Mouse (Mus musculus): ENCODE data around the gene Ankrd16. TPM values are rescaled to one million over a fixed set of nuclear protein-coding genes. Genes with fewer than 3 reads are reported as not detected.

Ankrd16 gene
- 31.7 and 41.4 TPM in 2 replicates for polyA plus RNA-seq (2014; fragmentation: Nextera tagmentation; extraction: Ambion mirVana)

GRCm38 (mm10) chr2:11777091-11778068, at the start of gene Ankrd16, which contains the start of gene Fbh1:
Gene Ankrd16, plus strand, starts transcription at chr2:11777876.
Gene Fbh1, minus strand, starts transcription at chr2:11777582.
- ATAC-seq (ENCODE audit: low FRiP score, low TSS enrichment): peak; percentile 96
- H3K27me3 ChIP-seq (ENCODE audit: control insufficient read depth, insufficient read depth, low read length): no peaks in the 10 kb centered on the region
- peak; percentile 100 for DNase-seq
- peaks cover 22% of the 10 kb centered on the region for H3K36me3 ChIP-seq (ENCODE audit: control insufficient read depth, insufficient read depth, low read length)
- H3K9ac ChIP-seq (replicated peaks; ENCODE audit: low read length): peak within 1 kb of the TSS; percentile 79
- peak within 1 kb of the TSS; percentile 87 for H3K4me2 ChIP-seq (ENCODE audit: low read length)
- under 1% methylated on average over 73 of the region's 73 CpGs for WGBS
- H3K9me3 ChIP-seq (ENCODE audit: control insufficient read depth, low read length): no peaks in the 10 kb centered on the region
- H3K4me1 ChIP-seq (ENCODE audit: control insufficient read depth, insufficient read depth, low read length): peaks cover 25% of the 10 kb centered on the region
- peak within 1 kb of the TSS; percentile 93 for H3K27ac ChIP-seq (replicated peaks; ENCODE audit: low read depth, low read length)
- peak within 1 kb of the TSS; percentile 82 for H3K4me3 ChIP-seq (replicated peaks; ENCODE audit: low read depth, low read length)

GRCm38 (mm10) chr2:11729091-11729490, 48.6 kb upstream of the Ankrd16 start:
- H3K4me2 ChIP-seq (ENCODE audit: low read length): no peak overlapping the region
- DNase-seq (no peak), ATAC-seq (ENCODE audit: low FRiP score, low TSS enrichment) (no peak)
- H3K4me3 ChIP-seq (replicated peaks; ENCODE audit: low read depth, low read length): no peak overlapping the region
- no peaks in the 10 kb centered on the region for H3K27me3 ChIP-seq (ENCODE audit: control insufficient read depth, insufficient read depth, low read length)
- H3K9ac ChIP-seq (replicated peaks; ENCODE audit: low read length): no peak overlapping the region
- 72% methylated on average over 3 of the region's 3 CpGs for WGBS
- H3K4me1 ChIP-seq (ENCODE audit: control insufficient read depth, insufficient read depth, low read length): no peaks in the 10 kb centered on the region
- H3K36me3 ChIP-seq (ENCODE audit: control insufficient read depth, insufficient read depth, low read length): no peaks in the 10 kb centered on the region
- no peaks in the 10 kb centered on the region for H3K9me3 ChIP-seq (ENCODE audit: control insufficient read depth, low read length)
- no peak overlapping the region for H3K27ac ChIP-seq (replicated peaks; ENCODE audit: low read depth, low read length)

GRCm38 (mm10) chr2:11732978-11733377, 44.7 kb upstream of the Ankrd16 start:
- no peaks in the 10 kb centered on the region for H3K27me3 ChIP-seq (ENCODE audit: control insufficient read depth, insufficient read depth, low read length)
- H3K4me1 ChIP-seq (ENCODE audit: control insufficient read depth, insufficient read depth, low read length): no peaks in the 10 kb centered on the region
- ATAC-seq (ENCODE audit: low FRiP score, low TSS enrichment) (no peak), DNase-seq (no peak)
- no peak overlapping the region for H3K4me3 ChIP-seq (replicated peaks; ENCODE audit: low read depth, low read length)
- H3K9ac ChIP-seq (replicated peaks; ENCODE audit: low read length): no peak overlapping the region
- peaks cover 2% of the 10 kb centered on the region; the same call in 1 of the 2 replicates for H3K36me3 ChIP-seq (ENCODE audit: control insufficient read depth, insufficient read depth, low read length)
- no peaks in the 10 kb centered on the region for H3K9me3 ChIP-seq (ENCODE audit: control insufficient read depth, low read length)
- no peak overlapping the region for H3K4me2 ChIP-seq (ENCODE audit: low read length)
- WGBS: 59% methylated on average over 5 of the region's 5 CpGs
- H3K27ac ChIP-seq (replicated peaks; ENCODE audit: low read depth, low read length): no peak overlapping the region

DNA sequence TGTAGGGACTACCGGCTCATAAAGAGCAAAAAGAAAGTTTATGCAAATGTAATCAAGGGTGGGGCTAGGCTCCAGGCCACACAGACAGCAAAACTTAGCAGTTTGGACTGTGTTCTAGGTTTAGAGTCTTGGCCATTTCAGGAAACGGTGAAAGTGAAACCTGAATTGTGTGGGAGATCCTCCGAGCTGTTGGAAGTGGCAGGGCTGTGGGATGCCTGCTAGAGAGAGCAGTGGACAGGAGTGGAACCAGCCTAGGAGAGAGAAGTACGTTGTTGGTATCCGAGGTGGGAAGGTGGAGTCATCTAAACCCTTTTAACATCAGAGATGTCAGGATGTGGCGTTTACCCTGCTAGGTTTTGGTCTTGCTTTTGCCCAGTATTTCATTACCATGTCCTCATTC, 41.8 kb upstream of the Ankrd16 start:
- H3K27ac ChIP-seq (replicated peaks; ENCODE audit: low read depth, low read length): no peak overlapping the region
- no peaks in the 10 kb centered on the region for H3K9me3 ChIP-seq (ENCODE audit: control insufficient read depth, low read length)
- no peak overlapping the region for H3K4me3 ChIP-seq (replicated peaks; ENCODE audit: low read depth, low read length)
- H3K36me3 ChIP-seq (ENCODE audit: control insufficient read depth, insufficient read depth, low read length): peaks cover 19% of the 10 kb centered on the region
- ATAC-seq (ENCODE audit: low FRiP score, low TSS enrichment) (no peak), DNase-seq (no peak)
- no peak overlapping the region for H3K4me2 ChIP-seq (ENCODE audit: low read length)
- WGBS: 95% methylated on average over 6 of the region's 6 CpGs
- H3K27me3 ChIP-seq (ENCODE audit: control insufficient read depth, insufficient read depth, low read length): no peaks in the 10 kb centered on the region
- H3K9ac ChIP-seq (replicated peaks; ENCODE audit: low read length): no peak overlapping the region
- H3K4me1 ChIP-seq (ENCODE audit: control insufficient read depth, insufficient read depth, low read length): no peaks in the 10 kb centered on the region

- H3K36me3 ChIP-seq (ENCODE audit: control insufficient read depth, insufficient read depth, low read length): peaks cover 49% of the 10 kb centered on the region
- 88% methylated on average over 3 of the region's 3 CpGs for WGBS
These were observed 38.9 kb upstream of the Ankrd16 start for GRCm38 (mm10) chr2:11738794-11739193.

DNA sequence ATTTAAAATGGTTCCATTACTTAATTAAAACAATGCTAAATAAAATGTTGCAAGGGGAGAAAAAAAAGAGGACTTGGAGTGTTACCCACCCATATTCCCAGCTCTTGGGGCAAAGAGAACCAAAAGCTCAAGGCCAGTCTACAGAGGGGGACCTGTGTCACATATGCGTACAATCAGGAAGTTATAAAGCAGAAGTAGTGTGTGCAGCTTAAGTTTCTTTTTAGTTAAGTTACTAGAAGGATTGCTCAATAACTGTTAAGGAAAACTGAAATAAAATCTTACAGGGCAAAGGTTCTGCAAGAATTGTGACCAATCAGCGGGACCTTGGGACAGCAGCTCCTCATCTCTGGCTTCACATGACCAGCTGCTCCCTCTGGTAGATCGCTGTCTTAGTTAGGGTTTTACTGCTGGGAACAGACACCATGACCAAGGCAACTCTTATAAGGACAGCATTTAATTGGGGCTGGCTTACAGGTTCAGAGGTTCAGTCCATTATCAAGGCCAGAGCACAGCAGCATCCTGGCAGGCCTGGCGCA, 38.1 kb upstream of the Ankrd16 start:
- no peak for DNase-seq
- 97% methylated on average over 4 of the region's 4 CpGs for WGBS
- H3K36me3 ChIP-seq (ENCODE audit: control insufficient read depth, insufficient read depth, low read length): peaks cover 52% of the 10 kb centered on the region

More at GRCm38 (mm10) chr2:11738794-11739193, 38.9 kb upstream of the Ankrd16 start:
- DNase-seq (no peak), ATAC-seq (ENCODE audit: low FRiP score, low TSS enrichment) (no peak)
- no peaks in the 10 kb centered on the region for H3K27me3 ChIP-seq (ENCODE audit: control insufficient read depth, insufficient read depth, low read length)
- no peak overlapping the region for H3K27ac ChIP-seq (replicated peaks; ENCODE audit: low read depth, low read length)
- H3K4me1 ChIP-seq (ENCODE audit: control insufficient read depth, insufficient read depth, low read length): no peaks in the 10 kb centered on the region
- no peak overlapping the region for H3K9ac ChIP-seq (replicated peaks; ENCODE audit: low read length)
- H3K9me3 ChIP-seq (ENCODE audit: control insufficient read depth, low read length): no peaks in the 10 kb centered on the region
- no peak overlapping the region for H3K4me3 ChIP-seq (replicated peaks; ENCODE audit: low read depth, low read length)
- H3K4me2 ChIP-seq (ENCODE audit: low read length): no peak overlapping the region

DNA sequence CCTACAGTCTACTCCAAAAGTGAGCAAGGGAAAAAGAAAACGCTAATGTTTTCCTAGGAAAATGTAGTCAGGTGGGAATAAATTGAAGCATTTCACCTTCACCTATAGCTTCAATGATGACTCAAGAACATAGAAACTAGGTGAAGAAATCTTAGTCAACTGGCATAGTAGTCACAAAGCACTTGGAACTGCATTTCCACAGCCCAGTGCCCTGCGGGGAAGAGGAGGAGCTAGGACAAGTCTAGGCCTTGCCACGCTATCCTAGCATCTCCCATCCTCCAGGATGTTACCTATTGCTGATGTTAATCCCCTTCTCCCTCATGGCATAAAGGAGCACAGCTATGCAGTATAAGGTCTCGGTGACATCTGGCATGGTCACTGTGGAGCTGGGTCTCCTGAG, 15.1 kb upstream of the Ankrd16 start:
- Histone ChIP-seq H3K4me1 (ENCODE audit: control insufficient read depth, insufficient read depth, low read length) (no peaks in the 10 kb centered on the region), H3K9ac (replicated peaks; ENCODE audit: low read length) (no peak overlapping the region), H3K4me2 (ENCODE audit: low read length) (no peak overlapping the region), H3K9me3 (ENCODE audit: control insufficient read depth, low read length) (no peaks in the 10 kb centered on the region), H3K27me3 (ENCODE audit: control insufficient read depth, insufficient read depth, low read length) (no peaks in the 10 kb centered on the region), H3K27ac (replicated peaks; ENCODE audit: low read depth, low read length) (no peak overlapping the region), H3K4me3 (replicated peaks; ENCODE audit: low read depth, low read length) (no peak overlapping the region), H3K36me3 (ENCODE audit: control insufficient read depth, insufficient read depth, low read length) (peaks cover 99% of the 10 kb centered on the region)
- no peak for ATAC-seq (ENCODE audit: low FRiP score, low TSS enrichment)
- no peak for DNase-seq
- 97% methylated on average over 4 of the region's 4 CpGs for WGBS

More for the DNA sequence above, 38.1 kb upstream of the Ankrd16 start:
- Histone ChIP-seq H3K9ac (replicated peaks; ENCODE audit: low read length) (no peak overlapping the region), H3K4me2 (ENCODE audit: low read length) (no peak overlapping the region), H3K4me3 (replicated peaks; ENCODE audit: low read depth, low read length) (no peak overlapping the region), H3K27ac (replicated peaks; ENCODE audit: low read depth, low read length) (no peak overlapping the region), H3K4me1 (ENCODE audit: control insufficient read depth, insufficient read depth, low read length) (no peaks in the 10 kb centered on the region), H3K27me3 (ENCODE audit: control insufficient read depth, insufficient read depth, low read length) (no peaks in the 10 kb centered on the region), H3K9me3 (ENCODE audit: control insufficient read depth, low read length) (no peaks in the 10 kb centered on the region)
- no peak for ATAC-seq (ENCODE audit: low FRiP score, low TSS enrichment)

DNA sequence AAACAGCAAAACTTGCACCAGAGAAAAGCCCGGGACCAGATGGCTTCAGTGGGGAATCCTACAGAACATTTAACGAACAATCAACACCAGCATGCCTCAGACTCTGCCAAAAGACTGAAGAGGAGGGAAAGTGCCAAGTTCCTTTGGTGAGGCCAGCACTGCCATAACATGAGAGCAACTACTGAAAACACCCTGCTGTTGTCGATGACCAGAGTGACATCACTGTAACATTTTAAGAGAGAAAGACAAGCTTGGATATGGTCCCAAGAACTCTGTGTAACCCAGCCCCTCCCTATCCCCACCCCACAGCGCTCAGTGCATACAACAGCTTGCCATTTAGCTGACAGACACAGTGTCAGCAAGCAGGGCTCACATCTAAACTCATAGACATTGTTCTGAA, 12.0 kb upstream of the Ankrd16 start:
- no peak overlapping the region for H3K4me2 ChIP-seq (ENCODE audit: low read length)
- H3K27ac ChIP-seq (replicated peaks; ENCODE audit: low read depth, low read length): no peak overlapping the region
- 91% methylated on average over 4 of the region's 4 CpGs for WGBS
- no peaks in the 10 kb centered on the region for H3K27me3 ChIP-seq (ENCODE audit: control insufficient read depth, insufficient read depth, low read length)
- ATAC-seq (ENCODE audit: low FRiP score, low TSS enrichment): no peak
- DNase-seq: no peak
- no peak overlapping the region for H3K4me3 ChIP-seq (replicated peaks; ENCODE audit: low read depth, low read length)
- H3K9ac ChIP-seq (replicated peaks; ENCODE audit: low read length): no peak overlapping the region
- H3K9me3 ChIP-seq (ENCODE audit: control insufficient read depth, low read length): no peaks in the 10 kb centered on the region
- H3K4me1 ChIP-seq (ENCODE audit: control insufficient read depth, insufficient read depth, low read length): no peaks in the 10 kb centered on the region
- H3K36me3 ChIP-seq (ENCODE audit: control insufficient read depth, insufficient read depth, low read length): peaks cover 77% of the 10 kb centered on the region
